Mouse (Mus musculus): ENCODE measurements at regions not wholly inside any gene's neighbourhood (a gene's known extent, or its start where the extent isn't known, plus 50 kb on each side); places are given as distances from the start of the nearest gene placed in this dataset.

DNA sequence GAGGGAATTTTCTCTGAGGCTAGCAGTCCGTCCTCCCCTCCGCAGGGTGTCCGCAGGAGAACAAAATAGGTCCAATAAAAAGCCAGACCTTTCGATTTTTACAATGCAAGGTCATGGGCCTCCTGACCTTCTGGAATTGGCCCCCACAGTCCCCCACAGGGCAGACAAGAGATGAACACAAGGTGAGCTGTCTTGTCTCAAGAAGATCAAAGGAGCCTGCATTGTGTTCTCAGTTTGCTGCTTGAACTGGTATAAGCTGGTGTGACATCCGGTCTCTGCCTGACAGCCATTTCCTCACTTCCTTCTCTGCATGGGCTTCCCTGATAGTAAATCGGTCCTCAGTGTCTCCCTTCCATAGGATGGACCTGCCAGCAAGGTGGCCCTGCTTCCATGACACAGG is 425.5 kb downstream of the Cd83 start:
- TF ChIP-seq TAL1 (IDR thresholded peaks at IDR 0.05; ENCODE audit: low read length): no peak
- no peak for TF ChIP-seq GATA1 (IDR thresholded peaks at IDR 0.05; ENCODE audit: low read length)

Measured in erythroblast, embryonic 14.5 days (primary cell).